Mouse (Mus musculus) adrenal gland, postnatal 36 days (tissue): ENCODE results near the gene Vps35l. TPM values are rescaled to one million over a fixed set of nuclear protein-coding genes. Genes with fewer than 3 reads are reported as not detected.

Experiments used
- DNase-seq, 2 experiments: peaks; one replicate each; pipeline ENCODE4 v3.0.0; 2021; ENCODE audit warnings: mixed read lengths in 1 of 2
- total RNA-seq, 2 experiments: library from RNA; stranded (reverse); gene quantifications; 2 replicates each; pipeline ENCODE4 v1.2.3; 2021

Vps35l gene
- total RNA-seq, 2 experiments from 2014 or later: 54.7 to 66.0 TPM

- DNase-seq: peak; percentile 37 to 44
These were observed 144.9 kb downstream of the Vps35l start for GRCm38 (mm10) chr7:118884969-118885368.

GRCm38 (mm10) chr7:118887303-118888055 is 147.5 kb downstream of the Vps35l start:
- no peak for DNase-seq

- peak in 1 of 2 experiments; percentile 16 for DNase-seq
These were observed 149.1 kb downstream of the Vps35l start for GRCm38 (mm10) chr7:118889046-118889680.

Other genes with a start within 250 kb of the Vps35l start
- gene Itpripl2, start 248.3 kb upstream of the Vps35l start, total RNA-seq: 10 to 100 TPM; 14.7 to 18.3 TPM
- 10 to 100 TPM; 38.3 to 40.2 TPM for gene Coq7, start 206.9 kb upstream of the Vps35l start, total RNA-seq
- gene Tmc7, start 155.5 kb upstream of the Vps35l start, total RNA-seq: under 1 TPM; 0.30 to 0.40 TPM
- gene Tmc5, start 142.9 kb upstream of the Vps35l start, total RNA-seq: not detected
- 100 to 1,000 TPM; 132 to 137 TPM for gene Gde1, start 34.4 kb upstream of the Vps35l start, total RNA-seq
- gene Ccp110, start 27.7 kb upstream of the Vps35l start, total RNA-seq: 1 to 10 TPM; 7.1 to 7.7 TPM
- gene Iqck, start 115.5 kb downstream of the Vps35l start, total RNA-seq: 10 to 100 TPM; 18.4 to 20.5 TPM
- 10 to 100 TPM; 48.6 to 68.5 TPM for gene Knop1, start 116.0 kb downstream of the Vps35l start, total RNA-seq